Mouse (Mus musculus) ES-Bruce4 (cell line): ENCODE results near the gene Poc5.

ENCODE experiments used
- CTCF ChIP-seq: IDR thresholded peaks from one replicate; pipeline ENCODE4 v1.8.1; 2011; ENCODE audit warnings: low read depth, low read length
- EP300 ChIP-seq: IDR thresholded peaks from 2 replicates; pipeline ENCODE4 v1.6.1; 2011; ENCODE audit warnings: low read depth, low read length; ENCODE audit not compliant: insufficient read depth
- POLR2A ChIP-seq: IDR thresholded peaks from one replicate; pipeline ENCODE4 v1.8.1; 2011; ENCODE audit warnings: low read length; ENCODE audit not compliant: insufficient read depth

GRCm38 (mm10) chr13:96433648-96434190 is 45.6 kb downstream of the Poc5 start:
- TF ChIP-seq POLR2A (no peak), CTCF (no peak), EP300 (no peak)
